Mouse (Mus musculus) layer of hippocampus, postnatal 36 days (tissue): ENCODE measurements at regions not wholly inside any gene's neighbourhood (a gene's known extent, or its start where the extent isn't known, plus 50 kb on each side); places are given as distances from the start of the nearest gene placed in this dataset.

ENCODE experiments used
- DNase-seq, 2 experiments: peaks; one replicate each; pipeline ENCODE4 v3.0.0; 2022

DNA sequence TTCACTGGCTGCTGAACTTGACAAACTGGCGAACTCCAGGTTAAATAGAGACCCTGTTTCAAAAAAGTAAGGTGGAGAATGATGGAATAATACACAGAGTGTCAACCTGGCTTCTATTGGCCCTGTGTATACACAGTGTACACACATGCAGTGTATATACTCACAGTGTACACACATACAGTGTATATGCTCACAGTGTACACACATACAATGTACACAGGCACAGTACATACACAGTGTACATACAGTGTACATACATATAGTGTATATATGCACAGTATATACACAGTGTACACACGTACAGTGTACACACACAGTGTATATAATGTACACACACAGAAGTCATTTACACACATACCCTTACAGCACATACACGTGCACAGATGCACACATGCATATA is 52.4 kb upstream of the Aldh1b1 start:
- DNase-seq = no peak

DNA sequence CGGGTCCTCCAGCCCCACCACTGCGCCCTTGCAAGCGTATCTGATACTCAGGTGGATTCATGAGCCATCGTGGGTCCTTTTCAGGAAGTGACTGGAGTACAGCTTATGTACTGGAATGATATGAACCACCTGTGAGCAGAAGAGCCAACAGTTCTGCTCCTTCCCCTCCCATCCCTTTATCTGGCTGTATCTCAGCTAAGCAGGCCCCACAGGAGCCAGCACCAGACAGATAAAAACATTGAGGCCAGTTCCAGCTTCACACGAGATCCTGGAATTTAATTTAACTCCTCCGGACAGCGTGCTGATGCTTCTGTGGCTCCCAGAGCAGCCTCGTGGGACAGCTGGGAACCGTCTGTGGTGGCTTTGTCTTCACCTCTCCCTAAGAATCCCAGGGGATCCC is 53.1 kb upstream of the Aldh1b1 start:
- no peak for DNase-seq

DNA sequence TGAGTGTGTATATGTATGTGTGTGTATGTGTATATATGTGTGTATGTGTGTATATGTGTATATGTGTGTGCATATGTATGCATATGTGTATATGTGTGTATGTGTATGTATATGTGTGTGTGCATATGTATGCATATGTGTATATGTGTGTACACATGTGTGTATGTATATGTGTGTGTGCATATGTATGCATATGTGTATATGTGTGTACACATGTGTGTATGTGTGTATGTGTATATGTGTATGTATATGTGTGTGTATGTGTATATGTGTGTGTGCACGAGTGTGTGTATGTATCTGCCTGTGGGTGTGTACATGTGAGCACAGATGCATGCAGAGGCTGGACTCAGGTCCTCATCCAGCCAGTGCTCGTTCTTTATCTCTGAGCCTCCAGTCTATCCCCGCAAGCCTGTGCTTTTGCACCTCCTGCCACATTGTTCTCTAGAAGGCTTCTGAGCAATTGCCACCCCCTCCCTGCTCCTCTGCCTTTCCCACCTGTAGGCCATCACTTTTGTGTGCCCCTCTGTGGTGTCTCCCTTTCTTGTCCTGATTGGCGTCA is 53.9 kb upstream of the Aldh1b1 start:
- no peak for DNase-seq

DNA sequence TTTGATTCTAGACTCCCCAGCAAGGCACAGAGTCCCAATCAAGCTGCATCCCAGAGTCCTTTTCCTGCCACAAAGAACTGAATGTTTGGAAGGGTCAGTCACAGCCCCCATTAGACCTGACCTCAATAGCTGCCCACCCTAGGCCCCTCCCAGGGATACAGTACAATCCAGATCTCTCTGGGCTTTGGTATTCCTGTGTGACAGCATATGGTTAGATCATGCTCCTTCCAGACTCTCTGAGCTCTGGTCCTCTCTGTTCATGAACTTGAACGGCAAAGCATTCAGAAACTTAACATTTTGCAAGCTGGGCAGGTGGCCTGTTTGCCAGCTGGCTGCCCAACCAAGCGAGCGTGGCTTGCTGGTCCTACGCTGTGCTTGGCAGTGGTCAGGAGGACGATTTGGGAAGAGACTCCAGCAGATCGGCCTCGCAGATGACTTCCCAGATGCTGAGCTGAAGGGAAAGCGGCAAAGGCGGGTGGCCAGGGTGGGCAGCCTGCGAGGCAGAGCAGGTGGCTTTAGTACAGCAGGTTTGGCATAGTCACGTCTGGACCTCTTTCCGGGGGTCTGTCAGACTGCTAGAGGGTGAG is 58.0 kb upstream of the Aldh1b1 start:
- no peak for DNase-seq

GRCm38 (mm10) chr4:45740319-45740718 is 58.5 kb upstream of the Aldh1b1 start:
- DNase-seq = no peak

GRCm38 (mm10) chr4:45739696-45740095 is 59.1 kb upstream of the Aldh1b1 start:
- no peak for DNase-seq

- DNase-seq = no peak
Measured at GRCm38 (mm10) chr4:45739168-45739567, 59.7 kb upstream of the Aldh1b1 start.

DNA sequence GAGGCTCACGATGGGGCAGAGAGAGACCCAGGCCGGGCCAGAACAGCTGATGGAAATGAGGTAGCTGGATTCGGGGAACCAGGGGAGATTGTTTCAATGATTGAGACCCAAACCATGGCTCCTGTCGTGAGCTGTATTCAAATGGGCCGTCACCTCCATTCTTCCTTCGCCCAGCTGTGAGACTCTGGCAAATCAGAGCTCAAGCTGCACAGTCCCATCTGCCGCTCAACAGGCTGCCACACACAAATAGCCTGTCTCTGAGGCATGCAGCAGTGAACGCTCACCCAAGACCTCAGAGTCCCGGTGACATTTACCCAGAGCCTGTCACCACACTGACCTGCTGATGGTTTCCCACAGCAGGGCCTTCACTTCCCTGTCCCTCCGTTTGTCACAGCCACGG is 60.1 kb upstream of the Aldh1b1 start:
- no peak for DNase-seq

DNA sequence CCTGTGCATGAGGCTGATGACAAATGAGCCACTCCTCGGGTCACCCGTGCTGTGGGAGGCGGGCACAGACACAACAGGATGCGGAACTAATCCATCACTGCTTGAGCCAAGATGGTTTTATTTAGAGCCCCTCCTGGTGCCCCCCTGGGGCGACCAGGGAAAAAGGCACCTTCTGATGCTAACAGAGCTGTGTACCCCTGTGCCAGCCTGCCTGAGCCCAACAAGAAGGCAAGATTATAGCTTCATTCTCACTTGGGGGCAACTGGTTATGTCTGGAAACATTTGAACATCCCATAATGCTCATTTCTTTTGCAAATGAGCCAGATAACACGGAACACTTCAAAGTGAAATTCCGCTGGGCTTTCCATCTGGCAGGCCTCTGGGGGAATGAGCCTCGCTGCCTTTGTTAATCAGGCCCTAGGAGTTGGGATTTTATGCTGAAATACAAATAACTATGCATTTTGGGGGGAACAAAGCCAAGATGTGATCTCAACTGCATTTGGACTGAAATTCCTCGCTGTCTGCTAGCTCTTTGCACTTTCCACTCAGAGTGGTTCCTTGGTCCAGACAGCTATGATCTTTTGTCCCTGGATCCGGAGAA is 62.5 kb upstream of the Aldh1b1 start:
- no peak for DNase-seq

DNA sequence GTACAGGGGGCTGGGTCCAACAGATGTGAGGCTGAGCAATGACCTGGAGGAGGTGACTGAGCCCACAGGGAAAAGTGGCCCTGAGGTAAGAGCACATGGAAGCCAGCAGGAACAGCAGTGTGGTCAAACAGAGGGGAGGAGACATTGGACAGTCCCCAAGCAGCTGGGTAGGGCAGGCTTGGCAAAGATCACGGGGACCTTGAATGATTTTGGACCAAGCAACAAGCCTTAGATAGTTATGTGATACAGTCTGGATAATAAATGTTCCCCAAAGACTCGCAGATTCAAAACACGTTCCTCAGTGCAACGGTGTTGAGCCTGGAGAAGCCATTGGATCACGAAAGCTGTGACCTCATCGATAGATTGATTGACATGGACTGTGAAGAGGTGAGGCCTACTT is 64.8 kb upstream of the Aldh1b1 start:
- no peak for DNase-seq

DNA sequence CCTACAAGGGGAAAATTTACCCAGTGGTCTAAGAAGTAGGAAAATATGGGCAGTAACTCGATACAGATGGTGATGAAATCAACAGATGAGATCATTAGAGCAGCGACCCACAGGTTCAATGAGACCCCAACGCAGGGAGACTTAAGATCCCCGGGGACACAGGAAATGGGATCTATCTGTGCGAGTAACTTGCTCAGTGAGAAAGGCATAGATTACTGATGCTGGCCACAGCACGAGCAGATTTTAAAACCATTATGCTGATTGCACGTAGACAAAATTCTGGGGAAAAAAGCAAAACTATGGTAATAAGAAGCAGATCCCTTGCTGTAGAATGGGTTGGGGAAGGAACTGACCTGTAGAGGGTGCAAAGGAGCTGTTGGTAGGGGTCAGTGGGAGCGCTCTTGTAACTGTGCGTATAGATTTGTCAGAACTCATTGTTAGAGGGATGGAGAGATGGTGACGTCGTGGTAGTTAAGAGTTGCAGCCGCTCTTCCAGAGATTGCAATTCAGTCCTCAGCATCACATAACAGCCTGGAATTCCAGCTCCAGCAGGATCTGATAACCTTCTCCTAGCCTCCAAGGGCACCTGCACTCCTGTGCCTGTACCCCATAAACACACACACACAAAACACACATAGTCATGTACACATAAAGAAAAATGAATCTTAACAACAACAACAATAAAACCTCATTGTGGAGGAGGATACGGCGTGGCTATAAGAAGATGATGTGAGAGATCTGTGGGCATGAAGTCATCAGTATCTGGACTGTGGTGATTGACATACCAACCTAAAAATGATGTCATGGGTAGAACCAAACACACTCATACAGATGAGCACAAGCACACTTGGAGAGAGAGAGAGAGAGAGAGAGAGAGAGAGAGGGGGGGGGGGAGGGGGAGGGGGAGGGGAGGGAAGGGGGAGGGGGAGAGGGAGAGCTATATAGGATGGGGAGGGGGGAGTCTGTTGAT is 67.7 kb upstream of the Aldh1b1 start:
- DNase-seq = no peak

GRCm38 (mm10) chr4:45729801-45730200 is 69.0 kb upstream of the Aldh1b1 start:
- no peak for DNase-seq

GRCm38 (mm10) chr4:45728825-45729224 is 70.0 kb upstream of the Aldh1b1 start:
- DNase-seq = no peak

DNA sequence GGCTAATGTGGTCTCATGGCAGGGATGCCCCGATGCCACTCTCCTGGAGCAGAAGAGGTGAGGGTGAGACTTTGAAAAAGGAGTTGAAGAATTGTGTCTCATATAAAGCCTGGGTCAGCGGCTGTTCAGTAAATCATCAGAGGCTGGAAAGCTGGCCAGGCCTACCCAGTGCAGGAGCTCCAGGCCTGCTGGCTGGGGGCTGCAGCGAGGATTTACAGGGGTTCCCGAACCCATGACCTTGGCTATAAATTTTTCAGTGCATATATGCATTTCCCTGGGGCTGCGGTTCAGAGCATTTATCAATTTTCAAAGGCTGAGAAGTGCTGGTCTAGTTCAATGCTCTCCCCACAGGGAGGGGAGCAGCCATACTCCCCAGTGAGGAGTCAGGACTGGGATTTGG is 70.9 kb upstream of the Aldh1b1 start:
- DNase-seq = no peak

DNA sequence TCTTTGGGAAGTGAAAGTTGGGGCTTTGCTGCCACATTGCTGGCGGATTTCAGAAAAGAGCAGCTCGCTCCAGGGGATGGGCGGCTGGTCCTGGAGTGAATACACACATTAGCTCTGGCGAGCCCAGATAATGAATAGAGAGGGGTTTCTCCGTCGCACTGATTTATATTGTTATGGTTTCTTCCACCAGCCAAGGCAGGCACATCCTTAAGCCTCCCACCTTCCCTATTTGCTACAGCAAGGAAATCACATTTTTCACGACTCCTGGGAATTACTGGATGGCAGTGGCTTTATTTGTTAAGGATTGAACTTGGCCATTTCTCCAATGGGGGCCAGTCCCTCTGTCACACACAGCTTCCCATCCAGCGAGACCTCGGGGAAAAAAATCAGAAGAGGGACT is 71.3 kb upstream of the Aldh1b1 start:
- no peak for DNase-seq

- DNase-seq = no peak
Measured at GRCm38 (mm10) chr4:45726783-45727182, 72.0 kb upstream of the Aldh1b1 start.

DNA sequence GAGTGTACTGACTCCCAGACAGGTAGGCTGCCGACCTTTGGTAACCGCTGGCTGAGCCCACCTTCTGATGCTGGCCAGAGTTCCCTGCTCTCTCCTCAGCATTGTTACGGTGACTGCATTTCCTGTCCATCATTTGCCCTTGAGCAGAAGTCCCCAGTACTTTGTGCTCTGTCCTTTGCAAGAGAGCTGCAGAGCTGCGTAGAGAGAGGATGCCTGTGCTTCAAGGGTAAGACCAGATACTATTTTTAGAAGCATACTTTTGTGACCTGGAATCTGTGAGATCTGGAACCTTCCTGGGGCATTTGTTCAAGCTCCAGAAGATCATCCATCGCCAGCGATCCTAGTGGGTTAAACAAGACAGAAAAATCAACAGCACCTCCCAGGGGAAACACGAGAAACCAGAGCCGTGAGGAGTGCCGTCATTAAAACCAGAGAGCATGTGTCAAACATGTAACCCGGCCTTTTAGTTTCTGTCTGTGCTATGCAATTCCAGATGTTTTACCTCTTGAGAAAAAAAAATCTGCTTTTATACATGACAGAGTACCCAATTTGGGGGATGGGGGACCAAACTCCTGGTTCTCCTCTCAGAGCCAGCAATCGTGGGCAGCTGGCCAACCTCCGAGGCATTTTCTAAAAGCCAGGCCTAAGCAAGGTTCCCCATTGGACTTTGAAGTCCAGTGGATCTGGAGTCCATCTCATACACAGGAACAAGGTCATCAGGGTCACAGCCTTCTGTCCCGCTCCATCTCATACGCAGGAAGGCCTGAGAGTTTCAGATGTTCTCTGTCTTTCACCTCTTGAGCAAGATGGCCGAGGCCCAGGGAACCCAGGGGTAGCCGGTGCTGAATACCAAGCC is 73.5 kb upstream of the Aldh1b1 start:
- DNase-seq = no peak

- DNase-seq = no peak
Measured at GRCm38 (mm10) chr4:45720352-45720751, 78.5 kb upstream of the Aldh1b1 start.

GRCm38 (mm10) chr4:45719564-45719963 is 79.3 kb upstream of the Aldh1b1 start:
- no peak for DNase-seq

DNA sequence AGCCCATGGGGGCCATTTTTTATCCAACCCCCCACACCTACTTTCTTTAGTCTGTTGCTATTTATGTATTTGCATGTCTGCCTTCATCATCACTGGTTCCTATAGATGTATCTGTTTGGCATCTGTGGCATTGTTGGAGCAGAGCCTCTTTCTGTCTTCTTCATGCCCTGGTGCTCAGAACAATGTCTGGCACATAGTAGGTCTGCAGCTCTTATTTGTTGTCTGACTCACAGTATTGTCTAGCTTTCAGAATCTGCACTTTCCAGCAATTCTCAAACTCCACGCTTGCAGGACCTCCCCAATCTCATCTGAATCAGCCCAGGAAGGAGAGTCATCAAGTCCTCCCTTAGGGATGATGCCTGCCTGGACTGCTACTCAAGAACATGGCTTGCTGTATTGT is 82.9 kb upstream of the Aldh1b1 start:
- no peak for DNase-seq

DNA sequence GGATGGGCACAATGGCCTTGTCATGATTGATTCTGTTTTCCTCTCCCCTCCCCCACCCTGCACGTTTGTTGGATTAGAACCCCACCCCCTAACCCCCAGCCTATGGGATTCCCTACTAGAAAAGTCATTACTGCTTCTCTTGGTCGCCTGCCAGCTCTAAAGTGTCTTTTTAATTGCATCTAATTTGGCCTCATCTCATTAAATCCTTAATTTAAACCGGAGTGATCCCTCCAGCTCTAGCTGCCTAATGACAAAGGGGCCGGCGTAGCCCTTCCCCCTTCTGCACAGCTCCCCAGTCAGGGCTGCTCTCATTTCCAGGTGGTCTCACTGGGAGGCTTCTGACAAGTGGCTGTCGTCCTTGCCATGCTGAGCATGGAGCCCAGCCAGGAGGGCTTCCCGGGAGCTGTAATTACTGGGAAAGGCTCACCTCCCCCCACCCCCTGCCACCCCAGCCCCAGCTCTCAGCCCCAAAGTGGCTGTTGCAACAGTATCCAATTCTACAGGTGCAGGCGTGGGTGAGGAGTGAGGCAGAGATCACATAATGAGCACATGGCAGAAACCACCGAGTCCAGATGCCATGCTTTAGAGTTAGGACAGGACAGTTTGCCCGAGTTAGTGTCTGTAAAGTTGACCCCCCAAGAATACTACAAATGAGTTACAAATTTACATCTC is 84.8 kb upstream of the Aldh1b1 start:
- no peak for DNase-seq
